Mouse (Mus musculus) hematopoietic stem cell, adult 5-6 weeks (primary cell): ENCODE results near the gene Spata17. TPM values are rescaled to one million over a fixed set of nuclear protein-coding genes. Genes with fewer than 3 reads are reported as not detected.

ENCODE experiments used
- total RNA-seq: library from RNA; stranded (forward); fragments of 172-1452, 232-1000 nt; gene quantifications from 2 replicates; pipeline ENCODE4 v1.2.3, GENCODE M21; 2017

Gene Spata17
- total RNA-seq, 1 experiment from 2014 or later: not detected

Other genes starting within 250 kb of the Spata17 start
- not detected in 2 replicates for gene D1Pas1, start 248.0 kb downstream of the Spata17 start, total RNA-seq
- 27.2 and 39.3 TPM in 2 replicates for gene Gpatch2, start within 50 bp of the Spata17 start, total RNA-seq